Mouse (Mus musculus): ENCODE measurements around the gene Aggf1. TPM values are rescaled to one million over a fixed set of nuclear protein-coding genes. Genes with fewer than 3 reads are reported as not detected.

The Aggf1 gene
- polyA plus RNA-seq, 1 experiment from 2014 or later: 35.0 TPM

- Histone ChIP-seq H3K4me1 (ENCODE audit: control insufficient read depth, insufficient read depth, low read length) (peaks cover 26% of the 10 kb centered on the region), H3K4me3 (ENCODE audit: low read depth, low read length) (peak overlapping the region; percentile 87), H3K27me3 (ENCODE audit: control insufficient read depth, insufficient read depth, low read depth, low read length) (no peaks in the 10 kb centered on the region), H3K9ac (ENCODE audit: low read depth, low read length) (peak overlapping the region; percentile 97), H3K9me3 (replicated peaks; ENCODE audit: control insufficient read depth, low read length, poor library complexity, severe bottlenecking) (no peaks in the 10 kb centered on the region), H3K27ac (ENCODE audit: low read length) (peak overlapping the region; percentile 96), H3K4me2 (ENCODE audit: low read length) (peak overlapping the region; percentile 84), H3K36me3 (ENCODE audit: control insufficient read depth, insufficient read depth, low read length) (no peaks in the 10 kb centered on the region)
- WGBS: 11% methylated on average over 5 of the region's 5 CpGs
- ATAC-seq: no peak
Measured at GRCm38 (mm10) chr13:95325907-95326550, 49.1 kb downstream of the Aggf1 start.

- H3K9ac ChIP-seq (ENCODE audit: low read depth, low read length): peak overlapping the region; percentile 97
- H3K4me1 ChIP-seq (ENCODE audit: control insufficient read depth, insufficient read depth, low read length): peaks cover 26% of the 10 kb centered on the region
- H3K4me3 ChIP-seq (ENCODE audit: low read depth, low read length): peak overlapping the region; percentile 87
- no peaks in the 10 kb centered on the region for H3K9me3 ChIP-seq (replicated peaks; ENCODE audit: control insufficient read depth, low read length, poor library complexity, severe bottlenecking)
- H3K27me3 ChIP-seq (ENCODE audit: control insufficient read depth, insufficient read depth, low read depth, low read length): no peaks in the 10 kb centered on the region
- H3K27ac ChIP-seq (ENCODE audit: low read length): peak overlapping the region; percentile 96
- ATAC-seq: peak; percentile 77
- H3K4me2 ChIP-seq (ENCODE audit: low read length): peak overlapping the region; percentile 84
- no peaks in the 10 kb centered on the region for H3K36me3 ChIP-seq (ENCODE audit: control insufficient read depth, insufficient read depth, low read length)
- under 1% methylated on average over 55 of the region's 63 CpGs for WGBS
Measured at GRCm38 (mm10) chr13:95325080-95325906, 49.9 kb downstream of the Aggf1 start.

GRCm38 (mm10) chr13:95324626-95325079, 50.5 kb downstream of the Aggf1 start:
- peak overlapping the region; percentile 84 for H3K4me2 ChIP-seq (ENCODE audit: low read length)
- H3K27ac ChIP-seq (ENCODE audit: low read length): peak overlapping the region; percentile 96
- ATAC-seq: peak; percentile 57
- under 1% methylated on average over 22 of the region's 22 CpGs for WGBS
- peaks cover 26% of the 10 kb centered on the region for H3K4me1 ChIP-seq (ENCODE audit: control insufficient read depth, insufficient read depth, low read length)
- H3K27me3 ChIP-seq (ENCODE audit: control insufficient read depth, insufficient read depth, low read depth, low read length): no peaks in the 10 kb centered on the region
- H3K9me3 ChIP-seq (replicated peaks; ENCODE audit: control insufficient read depth, low read length, poor library complexity, severe bottlenecking): no peaks in the 10 kb centered on the region
- peak overlapping the region; percentile 97 for H3K9ac ChIP-seq (ENCODE audit: low read depth, low read length)
- no peaks in the 10 kb centered on the region for H3K36me3 ChIP-seq (ENCODE audit: control insufficient read depth, insufficient read depth, low read length)
- H3K4me3 ChIP-seq (ENCODE audit: low read depth, low read length): peak overlapping the region; percentile 87

- Histone ChIP-seq H3K27ac (ENCODE audit: low read length) (peak overlapping the region; percentile 96), H3K9me3 (replicated peaks; ENCODE audit: control insufficient read depth, low read length, poor library complexity, severe bottlenecking) (no peaks in the 10 kb centered on the region), H3K4me1 (ENCODE audit: control insufficient read depth, insufficient read depth, low read length) (peaks cover 26% of the 10 kb centered on the region), H3K27me3 (ENCODE audit: control insufficient read depth, insufficient read depth, low read depth, low read length) (no peaks in the 10 kb centered on the region), H3K4me3 (ENCODE audit: low read depth, low read length) (peak overlapping the region; percentile 87), H3K36me3 (ENCODE audit: control insufficient read depth, insufficient read depth, low read length) (no peaks in the 10 kb centered on the region), H3K9ac (ENCODE audit: low read depth, low read length) (peak overlapping the region; percentile 97), H3K4me2 (ENCODE audit: low read length) (peak overlapping the region; percentile 84)
- WGBS: 23% methylated on average over 15 of the region's 15 CpGs
- peak; percentile 78 for ATAC-seq
Measured at GRCm38 (mm10) chr13:95323950-95324625, 51.1 kb downstream of the Aggf1 start.

GRCm38 (mm10) chr13:95323400-95323799, 51.8 kb downstream of the Aggf1 start, which contains the start of gene Zbed3:
Zbed3 (plus strand) TSS chr13:95323612.
- no peak for ATAC-seq
- peak within 1 kb of the TSS; percentile 84 for H3K4me2 ChIP-seq (ENCODE audit: low read length)
- peaks cover 24% of the 10 kb centered on the region for H3K4me1 ChIP-seq (ENCODE audit: control insufficient read depth, insufficient read depth, low read length)
- no peaks in the 10 kb centered on the region for H3K36me3 ChIP-seq (ENCODE audit: control insufficient read depth, insufficient read depth, low read length)
- H3K9me3 ChIP-seq (replicated peaks; ENCODE audit: control insufficient read depth, low read length, poor library complexity, severe bottlenecking): no peaks in the 10 kb centered on the region
- H3K27ac ChIP-seq (ENCODE audit: low read length): peak within 1 kb of the TSS; percentile 96
- peak within 1 kb of the TSS; percentile 87 for H3K4me3 ChIP-seq (ENCODE audit: low read depth, low read length)
- H3K27me3 ChIP-seq (ENCODE audit: control insufficient read depth, insufficient read depth, low read depth, low read length): no peaks in the 10 kb centered on the region
- H3K9ac ChIP-seq (ENCODE audit: low read depth, low read length): peak within 1 kb of the TSS; percentile 97
- WGBS: 89% methylated on average over 6 of the region's 6 CpGs

- Histone ChIP-seq H3K27me3 (ENCODE audit: control insufficient read depth, insufficient read depth, low read depth, low read length) (no peaks in the 10 kb centered on the region), H3K4me1 (ENCODE audit: control insufficient read depth, insufficient read depth, low read length) (no peaks in the 10 kb centered on the region), H3K9ac (ENCODE audit: low read depth, low read length) (no peak overlapping the region), H3K27ac (ENCODE audit: low read length) (no peak overlapping the region), H3K4me3 (ENCODE audit: low read depth, low read length) (no peak overlapping the region), H3K36me3 (ENCODE audit: control insufficient read depth, insufficient read depth, low read length) (no peaks in the 10 kb centered on the region), H3K4me2 (ENCODE audit: low read length) (no peak overlapping the region), H3K9me3 (replicated peaks; ENCODE audit: control insufficient read depth, low read length, poor library complexity, severe bottlenecking) (no peaks in the 10 kb centered on the region)
- WGBS: 67% methylated on average over 4 of the region's 4 CpGs
- no peak for ATAC-seq
Measured at GRCm38 (mm10) chr13:95320451-95320850, 54.7 kb downstream of the Aggf1 start.

- no peak for ATAC-seq
- no peaks in the 10 kb centered on the region for H3K4me1 ChIP-seq (ENCODE audit: control insufficient read depth, insufficient read depth, low read length)
- WGBS: 77% methylated on average over 6 of the region's 6 CpGs
- no peaks in the 10 kb centered on the region for H3K36me3 ChIP-seq (ENCODE audit: control insufficient read depth, insufficient read depth, low read length)
- no peaks in the 10 kb centered on the region for H3K27me3 ChIP-seq (ENCODE audit: control insufficient read depth, insufficient read depth, low read depth, low read length)
- no peaks in the 10 kb centered on the region for H3K9me3 ChIP-seq (replicated peaks; ENCODE audit: control insufficient read depth, low read length, poor library complexity, severe bottlenecking)
- H3K4me3 ChIP-seq (ENCODE audit: low read depth, low read length): no peak overlapping the region
- H3K27ac ChIP-seq (ENCODE audit: low read length): no peak overlapping the region
- no peak overlapping the region for H3K9ac ChIP-seq (ENCODE audit: low read depth, low read length)
- no peak overlapping the region for H3K4me2 ChIP-seq (ENCODE audit: low read length)
Measured at GRCm38 (mm10) chr13:95319153-95319552, 56.0 kb downstream of the Aggf1 start.

GRCm38 (mm10) chr13:95312016-95312415, 63.1 kb downstream of the Aggf1 start:
- H3K4me3 ChIP-seq (ENCODE audit: low read depth, low read length): no peak overlapping the region
- no peak overlapping the region for H3K4me2 ChIP-seq (ENCODE audit: low read length)
- no peak overlapping the region for H3K27ac ChIP-seq (ENCODE audit: low read length)
- H3K27me3 ChIP-seq (ENCODE audit: control insufficient read depth, insufficient read depth, low read depth, low read length): no peaks in the 10 kb centered on the region
- 45% methylated on average over 6 of the region's 6 CpGs for WGBS
- no peaks in the 10 kb centered on the region for H3K9me3 ChIP-seq (replicated peaks; ENCODE audit: control insufficient read depth, low read length, poor library complexity, severe bottlenecking)
- ATAC-seq: no peak; the same call in 1 of the 2 replicates
- H3K36me3 ChIP-seq (ENCODE audit: control insufficient read depth, insufficient read depth, low read length): no peaks in the 10 kb centered on the region
- no peaks in the 10 kb centered on the region for H3K4me1 ChIP-seq (ENCODE audit: control insufficient read depth, insufficient read depth, low read length)
- no peak overlapping the region for H3K9ac ChIP-seq (ENCODE audit: low read depth, low read length)

Data from midbrain, embryonic 16.5 days (tissue).